Mouse (Mus musculus) regulatory T cell (primary cell): ENCODE data around the gene Serpina7.

Experiments used
- in situ Hi-C: fragments of 300-600 bp; cut with MboI, MseI; formaldehyde crosslinking; loops from one replicate; pipeline ENCODE4 v1.15.1; 2025; ENCODE audit warnings: high pct_unique_total_duplicates

Serpina7 gene

GRCm38 (mm10) chrX:139085077-139085476, at the start of gene Serpina7:
Gene Serpina7 (minus strand): TSS chrX:139085236.
- in situ Hi-C loops, result no loop called here

- in situ Hi-C loops, result no loop called here
Observed at GRCm38 (mm10) chrX:139134031-139134430, 49.0 kb upstream of the Serpina7 start.

DNA sequence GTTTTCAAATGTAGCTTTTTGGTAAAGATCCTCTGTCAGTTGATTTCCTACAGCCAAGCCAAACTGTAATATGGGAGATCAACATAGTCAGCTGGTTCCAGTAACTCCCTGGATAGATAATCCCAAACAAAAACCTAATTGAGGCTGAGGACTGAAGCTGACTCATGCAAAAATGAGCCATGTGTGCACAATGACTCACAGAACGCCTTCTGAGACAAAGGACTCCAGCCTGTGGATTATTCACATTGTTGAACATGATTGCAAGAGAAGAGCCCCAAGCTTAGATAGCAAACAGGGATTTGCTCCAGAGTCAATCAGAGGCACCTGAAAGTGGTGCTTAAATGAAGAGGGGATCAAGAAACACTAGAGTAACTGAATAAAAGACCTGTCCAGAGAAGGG, 12.2 kb upstream of the Serpina7 start:
- in situ Hi-C loops, result no loop called here

DNA sequence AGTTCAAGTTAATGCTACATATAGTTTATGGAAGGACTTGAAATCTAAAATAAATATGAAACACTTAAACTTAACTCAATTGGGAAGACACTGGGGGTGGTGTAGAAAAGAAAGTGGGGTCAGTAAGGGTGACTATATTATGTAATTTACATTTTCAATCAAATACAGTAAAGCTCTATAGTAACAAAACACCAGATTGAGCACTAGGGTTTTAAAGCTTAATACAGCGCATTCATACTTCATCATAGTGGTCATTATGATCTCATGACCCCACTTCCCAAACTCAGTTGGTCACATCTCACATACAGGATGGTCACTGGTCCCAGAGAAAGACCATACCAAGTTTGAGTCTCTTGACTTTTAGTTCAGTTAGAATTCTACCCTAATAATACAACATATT, 907 bp upstream of the Serpina7 start, which contains the start of gene 4930513O06Rik:
TSS of gene 4930513O06Rik (plus strand) at position 301 of the 400 bp plus-strand sequence.
- in situ Hi-C loops, result no loop called here

DNA sequence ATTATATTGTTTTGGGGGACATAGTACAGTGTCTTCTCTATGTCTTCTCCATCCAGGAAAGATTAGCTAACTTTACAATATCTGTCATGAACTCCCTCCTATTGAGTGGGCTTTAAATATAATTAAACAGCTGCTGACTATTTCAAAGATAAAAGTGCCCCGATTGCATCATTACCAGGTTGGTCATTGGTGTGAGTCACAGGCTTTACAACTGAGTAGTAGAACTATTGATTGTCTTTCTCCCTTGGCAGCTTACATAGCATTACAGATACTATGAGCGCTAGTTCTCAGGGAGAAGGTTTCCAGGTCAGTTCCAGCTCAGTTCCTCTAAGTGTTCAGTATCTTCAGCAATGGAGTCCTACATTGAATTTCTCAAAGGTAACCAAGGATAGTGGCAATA, 6.5 kb downstream of the Serpina7 start:
- in situ Hi-C loops, result no loop called here

GRCm38 (mm10) chrX:139064078-139064477, 21.0 kb downstream of the Serpina7 start:
- in situ Hi-C loops, result no loop called here

- in situ Hi-C loops, result no loop called here
Observed at GRCm38 (mm10) chrX:139053149-139053548, 31.9 kb downstream of the Serpina7 start.

- in situ Hi-C loops, result no loop called here
Observed at GRCm38 (mm10) chrX:139051976-139052375, 33.1 kb downstream of the Serpina7 start.

DNA sequence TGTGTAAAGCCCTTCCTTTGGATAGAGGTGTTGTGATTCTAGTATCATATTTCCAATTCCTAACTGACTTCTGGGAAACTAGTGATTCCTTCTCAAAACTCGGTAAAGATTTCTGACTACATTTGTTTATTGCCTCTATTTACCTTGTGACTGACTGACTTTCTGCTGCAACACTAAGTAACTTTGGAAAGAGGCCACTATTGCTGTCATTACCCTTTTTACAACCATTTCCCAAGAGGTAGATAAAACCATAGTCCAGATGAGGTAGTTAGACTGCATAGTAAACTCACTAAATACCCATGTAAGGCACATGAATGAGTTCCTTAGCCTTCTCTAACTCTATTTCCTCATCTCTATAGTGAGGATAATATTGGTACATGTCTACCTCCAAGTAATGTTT, 43.9 kb downstream of the Serpina7 start:
- in situ Hi-C loops, result no loop called here

DNA sequence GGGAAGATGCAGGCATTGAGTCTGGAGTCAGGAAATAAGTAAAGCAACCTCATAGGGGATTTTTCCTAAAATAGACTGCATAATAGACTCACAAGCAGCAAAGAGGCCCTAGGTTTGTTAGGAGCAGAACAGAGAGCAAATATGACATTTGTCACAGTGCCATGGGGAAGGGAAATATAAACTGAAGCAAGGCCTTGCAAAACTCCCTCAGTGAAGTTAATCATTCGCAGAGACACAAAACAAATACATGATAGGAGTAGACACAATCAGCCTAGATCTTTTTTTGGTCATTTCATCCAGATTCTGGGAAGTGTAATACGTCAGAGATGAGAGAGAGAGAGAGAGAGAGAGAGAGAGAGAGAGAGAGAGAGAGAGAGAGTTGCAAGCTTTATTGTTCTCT, 45.7 kb downstream of the Serpina7 start:
- in situ Hi-C loops, result no loop called here

- in situ Hi-C loops, result no loop called here
Observed at GRCm38 (mm10) chrX:139037666-139038065, 47.4 kb downstream of the Serpina7 start.
